Mouse (Mus musculus) midbrain, embryonic 11.5 days (tissue): ENCODE measurements at regions not wholly inside any gene's neighbourhood (a gene's known extent, or its start where the extent isn't known, plus 50 kb on each side); places are given as distances from the start of the nearest gene placed in this dataset.

ENCODE experiments used
- ATAC-seq: fragments of 200-750 bp; cut with Nextera tagmentation; 2 replicates; pipeline ENCODE4 v1.8.0; 2017; ENCODE audit warnings: moderate TSS enrichment, moderate library complexity; ENCODE audit not compliant: low FRiP score
- DNase-seq: peaks from one replicate; pipeline ENCODE4 v3.0.0; 2015; ENCODE audit warnings: low spot score; ENCODE audit errors: missing footprints
- H3K27ac ChIP-seq: fragments of 300-500 bp; sonication (generic); 2 replicates; pipeline ENCODE4 v1.5.1; 2014; ENCODE audit warnings: low read depth, low read length
- H3K27me3 ChIP-seq: fragments of 300-500 bp; sonication (generic); 2 replicates; pipeline ENCODE4 v1.6.1; 2014; ENCODE audit warnings: mild to moderate bottlenecking, low read length, moderate library complexity, mixed read lengths; ENCODE audit not compliant: control insufficient read depth, insufficient read depth
- H3K36me3 ChIP-seq: fragments of 300-500 bp; sonication (generic); 2 replicates; pipeline ENCODE4 v1.6.1; 2014; ENCODE audit warnings: mild to moderate bottlenecking, low read length, moderate library complexity, mixed read lengths; ENCODE audit not compliant: control insufficient read depth, insufficient read depth
- H3K4me1 ChIP-seq: fragments of 300-500 bp; sonication (generic); 2 replicates; pipeline ENCODE4 v1.6.1; 2014; ENCODE audit warnings: low read length; ENCODE audit not compliant: control insufficient read depth, insufficient read depth
- H3K4me2 ChIP-seq: fragments of 300-500 bp; sonication (generic); 2 replicates; pipeline ENCODE4 v1.6.1; 2014; ENCODE audit warnings: mild to moderate bottlenecking, moderate library complexity
- H3K4me3 ChIP-seq: fragments of 300-500 bp; sonication (generic); 2 replicates; pipeline ENCODE4 v1.5.1; 2014; ENCODE audit warnings: low read depth, low read length
- H3K9ac ChIP-seq: fragments of 300-500 bp; sonication (generic); 2 replicates; pipeline ENCODE4 v1.6.1; 2014; ENCODE audit warnings: low read length
- H3K9me3 ChIP-seq: fragments of 300-500 bp; sonication (generic); 2 replicates; pipeline ENCODE4 v1.6.1; 2016; ENCODE audit warnings: low read length; ENCODE audit not compliant: control insufficient read depth
- WGBS: fragments of 180-500 bp; shearing (Covaris S2); extraction: QIAGEN DNeasy Blood & Tissue Kit; methylation state at CpG from one replicate; pipeline ENCODE4 v1.1.7; 2014; 5-methylcytosine and 5-hydroxymethylcytosine counted together

- H3K27me3 ChIP-seq, result no peaks in the 10 kb centered on the region
Observed at GRCm38 (mm10) chr9:23150874-23151273, 72.0 kb upstream of the Bmper start.

DNA sequence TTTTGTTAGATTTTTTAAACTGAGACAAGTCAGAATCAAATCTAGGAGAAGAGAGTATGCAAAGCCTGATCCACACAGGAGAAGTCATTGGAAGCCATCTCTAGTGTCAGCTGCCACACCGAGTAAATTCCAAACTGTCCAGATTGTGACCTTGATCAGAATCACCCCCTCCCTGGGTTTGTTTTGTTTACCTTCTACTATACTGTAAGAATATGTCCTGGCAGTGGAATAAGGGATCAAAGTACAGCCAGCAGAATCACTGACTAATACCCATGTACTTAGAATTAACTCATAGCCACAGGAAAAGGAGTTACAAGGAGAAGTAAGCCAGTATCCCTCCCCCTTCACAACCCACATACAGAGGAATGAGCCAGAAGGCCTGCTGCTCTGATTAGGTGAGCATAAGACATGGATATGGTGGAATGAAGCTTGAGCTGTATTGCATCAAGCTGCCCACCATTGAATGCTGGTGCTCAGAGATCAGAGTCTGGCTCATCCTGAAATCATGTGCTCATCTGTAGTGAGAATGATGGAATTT, 70.9 kb upstream of the Bmper start:
- no peaks in the 10 kb centered on the region for H3K4me1 ChIP-seq
- no peaks in the 10 kb centered on the region for H3K36me3 ChIP-seq
- H3K4me3 ChIP-seq, result no peak overlapping the region
- WGBS, result 80% methylated on average over 1 of the region's 1 CpGs
- no peaks in the 10 kb centered on the region for H3K9me3 ChIP-seq
- ATAC-seq, result no peak
- H3K9ac ChIP-seq, result no peak overlapping the region
- H3K27me3 ChIP-seq, result no peaks in the 10 kb centered on the region
- no peak overlapping the region for H3K27ac ChIP-seq
- no peak for DNase-seq
- H3K4me2 ChIP-seq, result no peak overlapping the region

More at GRCm38 (mm10) chr9:23150874-23151273, 72.0 kb upstream of the Bmper start:
- Histone ChIP-seq H3K36me3 (no peaks in the 10 kb centered on the region), H3K4me1 (no peaks in the 10 kb centered on the region), H3K9me3 (no peaks in the 10 kb centered on the region), H3K9ac (no peak overlapping the region), H3K4me2 (no peak overlapping the region), H3K27ac (no peak overlapping the region), H3K4me3 (no peak overlapping the region)
- ATAC-seq, result no peak
- WGBS, result 65% methylated on average over 3 of the region's 3 CpGs
- DNase-seq, result no peak

DNA sequence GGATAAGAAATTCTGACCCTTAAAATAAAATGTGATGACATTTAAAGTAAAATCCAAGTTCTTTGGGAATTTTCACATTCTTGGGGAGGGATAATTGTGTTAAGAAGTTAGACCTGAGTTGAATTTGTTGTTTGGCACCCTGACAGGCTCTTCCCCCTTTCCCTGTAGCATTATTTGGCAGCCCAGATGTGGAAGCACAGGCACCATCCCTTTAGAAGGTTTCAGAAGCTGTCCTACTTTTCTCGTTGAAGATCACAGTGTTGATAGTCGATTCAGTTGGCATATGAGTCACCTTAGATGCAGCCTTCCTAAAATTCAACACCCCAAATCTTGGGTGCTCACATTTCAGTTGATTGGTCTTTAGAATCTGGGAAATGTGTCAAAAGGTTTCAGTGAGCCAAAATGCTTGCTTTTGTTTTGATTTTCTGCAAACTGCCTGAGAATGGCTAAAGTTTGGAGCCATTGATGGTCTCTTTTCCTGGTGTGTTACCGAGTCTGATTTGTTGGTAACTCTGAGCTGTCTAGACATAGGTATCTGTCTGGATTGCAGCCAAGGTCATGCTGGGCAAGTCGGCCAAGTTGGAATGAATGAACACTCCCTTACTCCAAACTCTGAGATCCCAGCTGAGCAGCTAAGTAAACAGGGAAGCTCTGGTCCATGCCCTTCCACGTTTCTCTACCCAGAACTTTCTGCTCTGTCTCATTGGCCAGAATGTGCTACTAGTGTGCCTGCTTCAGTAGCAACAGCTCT, 65.9 kb upstream of the Bmper start:
- Histone ChIP-seq H3K9me3 (no peaks in the 10 kb centered on the region), H3K4me1 (no peaks in the 10 kb centered on the region), H3K27ac (no peak overlapping the region), H3K9ac (no peak overlapping the region), H3K36me3 (no peaks in the 10 kb centered on the region), H3K27me3 (no peaks in the 10 kb centered on the region), H3K4me3 (no peak overlapping the region), H3K4me2 (no peak overlapping the region)
- DNase-seq, result no peak
- no peak for ATAC-seq
- WGBS, result 69% methylated on average over 5 of the region's 5 CpGs

GRCm38 (mm10) chr9:23158499-23158898, 64.4 kb upstream of the Bmper start:
- no peak overlapping the region for H3K27ac ChIP-seq
- no peak overlapping the region for H3K9ac ChIP-seq
- H3K4me2 ChIP-seq, result no peak overlapping the region
- no peak for DNase-seq
- WGBS, result 88% methylated on average over 1 of the region's 1 CpGs
- H3K27me3 ChIP-seq, result no peaks in the 10 kb centered on the region
- no peak for ATAC-seq
- H3K9me3 ChIP-seq, result no peaks in the 10 kb centered on the region
- H3K36me3 ChIP-seq, result no peaks in the 10 kb centered on the region
- no peak overlapping the region for H3K4me3 ChIP-seq
- H3K4me1 ChIP-seq, result no peaks in the 10 kb centered on the region

DNA sequence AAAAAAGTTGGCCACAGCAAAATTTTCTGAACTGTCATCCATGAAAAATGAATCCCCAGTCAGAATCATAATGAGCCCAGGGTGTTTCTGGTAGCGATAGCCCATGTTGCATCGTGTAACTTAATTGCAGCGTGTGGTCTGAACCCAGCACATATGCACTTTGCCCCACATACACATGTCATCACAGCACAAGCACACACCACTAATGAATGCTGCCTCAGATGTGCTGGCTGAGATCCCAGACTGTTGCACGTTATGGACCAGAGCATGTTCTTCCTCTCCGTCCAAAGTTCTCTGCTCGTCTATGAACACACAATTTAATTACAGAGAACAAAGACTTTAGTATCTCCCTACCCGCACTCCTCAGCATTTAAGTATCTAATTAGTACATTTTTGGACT, 61.5 kb upstream of the Bmper start:
- Histone ChIP-seq H3K27ac (no peak overlapping the region), H3K36me3 (no peaks in the 10 kb centered on the region), H3K4me3 (no peak overlapping the region), H3K27me3 (no peaks in the 10 kb centered on the region), H3K4me1 (no peaks in the 10 kb centered on the region), H3K9me3 (no peaks in the 10 kb centered on the region), H3K4me2 (no peak overlapping the region), H3K9ac (no peak overlapping the region)
- DNase-seq (no peak), ATAC-seq (no peak)
- 93% methylated on average over 7 of the region's 7 CpGs for WGBS

GRCm38 (mm10) chr9:23167056-23167591, 55.8 kb upstream of the Bmper start:
- no peaks in the 10 kb centered on the region for H3K4me1 ChIP-seq
- H3K27me3 ChIP-seq, result no peaks in the 10 kb centered on the region
- no peak overlapping the region for H3K4me3 ChIP-seq
- H3K4me2 ChIP-seq, result no peak overlapping the region
- no peak for ATAC-seq
- no peaks in the 10 kb centered on the region for H3K36me3 ChIP-seq
- no peak overlapping the region for H3K27ac ChIP-seq
- no peak for DNase-seq
- 95% methylated on average over 2 of the region's 2 CpGs for WGBS
- H3K9ac ChIP-seq, result no peak overlapping the region
- no peaks in the 10 kb centered on the region for H3K9me3 ChIP-seq

DNA sequence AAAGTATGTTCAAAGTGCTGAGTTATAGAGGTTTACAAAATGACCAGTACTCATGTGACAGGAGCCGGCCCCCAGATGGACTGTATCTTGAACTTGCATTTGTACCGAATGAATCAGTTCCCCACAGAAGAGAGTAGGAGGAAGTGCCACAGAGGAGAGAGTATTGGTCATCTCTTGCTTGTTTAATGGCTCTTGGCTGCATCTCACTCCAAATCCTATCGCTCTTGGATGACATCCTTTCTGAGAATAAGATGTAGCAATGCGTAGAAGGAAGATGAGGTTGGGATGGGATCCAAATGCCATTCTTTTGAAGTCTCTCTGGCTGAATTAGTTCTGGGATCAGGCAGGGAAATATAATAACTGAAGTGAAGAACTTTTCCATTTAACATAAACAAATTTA, 55.2 kb upstream of the Bmper start:
- Histone ChIP-seq H3K9me3 (no peaks in the 10 kb centered on the region), H3K27me3 (no peaks in the 10 kb centered on the region), H3K9ac (no peak overlapping the region), H3K27ac (no peak overlapping the region), H3K4me1 (no peaks in the 10 kb centered on the region), H3K4me2 (no peak overlapping the region), H3K4me3 (no peak overlapping the region), H3K36me3 (no peaks in the 10 kb centered on the region)
- ATAC-seq (no peak), DNase-seq (no peak)
- 94% methylated on average over 4 of the region's 4 CpGs for WGBS

DNA sequence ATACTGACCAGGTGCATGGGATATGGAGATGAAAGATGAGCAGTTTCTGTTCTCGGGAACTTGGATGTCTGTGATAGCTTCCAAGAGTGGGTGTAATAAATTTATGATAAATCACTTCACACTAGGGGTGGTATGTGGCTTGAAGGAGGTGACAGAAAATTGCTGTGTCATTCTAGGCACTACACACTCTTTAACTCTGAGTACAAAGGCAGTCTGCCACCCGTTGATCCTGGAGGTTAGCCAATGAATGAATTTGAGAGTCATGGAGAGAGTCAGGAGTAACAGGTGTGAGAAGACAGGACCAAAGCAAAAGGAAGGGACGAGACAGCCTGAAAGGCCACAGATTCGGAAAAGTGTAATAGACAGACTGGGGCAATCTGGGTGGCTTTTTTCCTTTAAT, 54.7 kb upstream of the Bmper start:
- H3K9me3 ChIP-seq, result no peaks in the 10 kb centered on the region
- H3K27me3 ChIP-seq, result no peaks in the 10 kb centered on the region
- DNase-seq, result no peak
- 82% methylated on average over 4 of the region's 4 CpGs for WGBS
- no peaks in the 10 kb centered on the region for H3K36me3 ChIP-seq
- H3K4me1 ChIP-seq, result no peaks in the 10 kb centered on the region
- no peak overlapping the region for H3K4me2 ChIP-seq
- no peak overlapping the region for H3K27ac ChIP-seq
- no peak overlapping the region for H3K9ac ChIP-seq
- ATAC-seq, result no peak
- H3K4me3 ChIP-seq, result no peak overlapping the region

- no peaks in the 10 kb centered on the region for H3K36me3 ChIP-seq
- no peak overlapping the region for H3K9ac ChIP-seq
- DNase-seq, result no peak
- no peak overlapping the region for H3K4me2 ChIP-seq
- ATAC-seq, result no peak
- WGBS, result 100% methylated on average over 1 of the region's 1 CpGs
- H3K27me3 ChIP-seq, result no peaks in the 10 kb centered on the region
- H3K4me1 ChIP-seq, result no peaks in the 10 kb centered on the region
- H3K4me3 ChIP-seq, result no peak overlapping the region
- H3K9me3 ChIP-seq, result no peaks in the 10 kb centered on the region
- no peak overlapping the region for H3K27ac ChIP-seq
Observed at GRCm38 (mm10) chr9:23171361-23171760, 51.5 kb upstream of the Bmper start.
